18 mouse cellular contexts compared by ENCODE assay signal in genomic region chr7:68318979-68319378, GRCm38 (mm10). TPM values are rescaled to one million over a fixed set of nuclear protein-coding genes. Genes with fewer than 3 reads are reported as not detected.
"Had no signal": no experiment of that assay in that cellular context is flagged by ENCODE, and none has a peak within 500 bp of the region (broad histone marks: within the 10 kb centered on the region; RNA-seq: fewer than 3 reads in every experiment).

No protein-coding gene starts in this region.

- DNase-seq: liver; liver, embryonic 13.5 days; liver, postnatal 0 days; lung, postnatal 14 days; right cerebral cortex, postnatal 4 days; spleen, adult 18-20 months; thymus, adult 18-20 months; thymus, postnatal 14 days had no signal

- H3K4me3 ChIP-seq: limb, embryonic 12.5 days; liver, embryonic 13.5 days; lung, embryonic 15.5 days; megakaryocyte, embryonic 14.5 days; midbrain, embryonic 15.5 days; neural tube, embryonic 12.5 days had no signal

- ATAC-seq: liver, postnatal 0 days; midbrain, embryonic 15.5 days had no signal

- H3K27me3 ChIP-seq: limb, embryonic 12.5 days; liver, embryonic 13.5 days; lung, embryonic 15.5 days; midbrain, embryonic 15.5 days; neural tube, embryonic 12.5 days had no signal

- H3K4me2 ChIP-seq: limb, embryonic 12.5 days; liver, embryonic 13.5 days; lung, embryonic 15.5 days; midbrain, embryonic 11.5 days; midbrain, embryonic 15.5 days; neural tube, embryonic 12.5 days had no signal

- H3K9me3 ChIP-seq: limb, embryonic 12.5 days; liver, embryonic 13.5 days; lung, embryonic 15.5 days; megakaryocyte, embryonic 14.5 days; midbrain, embryonic 15.5 days; neural tube, embryonic 12.5 days had no signal

- H3K36me3 ChIP-seq: limb, embryonic 12.5 days; liver, embryonic 13.5 days; lung, embryonic 15.5 days; midbrain, embryonic 15.5 days; neural tube, embryonic 12.5 days had no signal

- H3K4me1 ChIP-seq: liver, embryonic 13.5 days; midbrain, embryonic 15.5 days; neural tube, embryonic 12.5 days had no signal

- H3K27ac ChIP-seq: limb, embryonic 12.5 days; liver, embryonic 13.5 days; macrophage; midbrain, embryonic 15.5 days; neural tube, embryonic 12.5 days had no signal

- H3K9ac ChIP-seq: limb, embryonic 12.5 days; liver, embryonic 13.5 days; liver, postnatal 0 days; lung, embryonic 15.5 days; midbrain, embryonic 15.5 days; neural tube, embryonic 12.5 days had no signal

RNA-seq across cellular contexts. Expression of gene Fam169b, which starts 45.3 kb away (rescaled TPM):
- polyA plus RNA-seq: midbrain, embryonic 15.5 days had no signal

RNA-seq across cellular contexts. Expression of gene Pgpep1l, which starts 54.9 kb away (rescaled TPM):
- total RNA-seq: monocyte, adult 5-6 weeks; neutrophil, adult 5-6 weeks had no signal
- polyA plus RNA-seq: limb, embryonic 12.5 days; liver, embryonic 13.5 days; liver, postnatal 0 days; lung, embryonic 15.5 days; midbrain, embryonic 11.5 days; midbrain, embryonic 15.5 days; neural tube, embryonic 12.5 days; stomach, embryonic 14.5 days had no signal
